Mouse (Mus musculus): ENCODE data around the gene Spry2.

- no peak for TF ChIP-seq POLR2A (IDR thresholded peaks at IDR 0.05; ENCODE audit: insufficient read length, low read depth)
- no peak for TF ChIP-seq USF1 (IDR thresholded peaks at IDR 0.05; ENCODE audit: low read depth)
- no peak for TF ChIP-seq E2F4 (IDR thresholded peaks at IDR 0.05; ENCODE audit: insufficient read depth)
- TF ChIP-seq TCF12 (IDR thresholded peaks at IDR 0.05; ENCODE audit: insufficient read depth, poor library complexity, severe bottlenecking) = no peak
- TF ChIP-seq MAX (IDR thresholded peaks at IDR 0.05; ENCODE audit: low read depth) = no peak
- TF ChIP-seq MYOG (IDR thresholded peaks at IDR 0.05; ENCODE audit: control insufficient read depth in 1 of 3, insufficient read depth in 1 of 3, insufficient read length in 2 of 3, low read depth in 2 of 3) = peak in 1 of 3 experiments; percentile 7
- no peak for TF ChIP-seq REST (IDR thresholded peaks at IDR 0.05; ENCODE audit: insufficient read depth, insufficient read length)
Observed at GRCm38 (mm10) chr14:105883215-105883614, 13.4 kb downstream of the Spry2 start.

Data from myocyte (in vitro differentiated cells).